8 mouse cellular contexts compared by ENCODE assay signal in genomic region chr10:118867896-118868600, GRCm38 (mm10). TPM values are rescaled to one million over a fixed set of nuclear protein-coding genes. Genes with fewer than 3 reads are reported as not detected.
DNase-seq lines count a peak whose midpoint lies in the region; ATAC-seq and TF ChIP-seq lines count a peak whose summit lies in the region.

No protein-coding gene starts in this region.

- H3K9ac ChIP-seq in embryonic facial prominence, embryonic 11.5 days (replicated peaks; ENCODE audit: low read length) = peak overlapping the region; percentile 99
- H3K9ac ChIP-seq in heart, embryonic 15.5 days = peak overlapping the region; percentile 100

- CTCF ChIA-PET in Patski (lab: Charles Lee) = interaction anchor here (0.8 to 1.6 kb wide), 3 partner anchors 10 to 211 kb away, joined by 3 to 4 read pairs (median 3); no protein-coding TSS in a partner anchor

- in situ Hi-C loops in Patski (cut with MboI; ENCODE audit: low pct_unique_long_range_greater_than_20kb) = loop anchor here (25.0 kb wide), 2 partner anchors 369 to 706 kb away; partner anchors contain the start of gene Cand1

- H3K4me3 ChIP-seq in embryonic facial prominence, embryonic 11.5 days (ENCODE audit: low read depth, low read length) = peak overlapping the region; percentile 94
- H3K4me3 ChIP-seq in heart, embryonic 15.5 days = peak overlapping the region; percentile 99
- H3K4me3 ChIP-seq in megakaryocyte, embryonic 14.5 days (replicated peaks) = peak overlapping the region; percentile 97

- DNase-seq in 416B (ENCODE audit: low read depth) = peak; percentile 21
- no peak for DNase-seq in Patski (ENCODE audit: low read depth, low spot score)
- peak; percentile 66 for DNase-seq in embryonic facial prominence, embryonic 11.5 days (ENCODE audit: low spot score)
- DNase-seq in kidney, postnatal 25 days = peak; percentile 54 to 69
- peak; percentile 21 for DNase-seq in skeletal muscle tissue, adult 2 months (ENCODE audit: low read depth, low spot score)
- DNase-seq in c-Kit-positive CD71-positive TER-119-positive erythroid progenitor cells, embryonic 14.5 days (ENCODE audit: low spot score) = no peak

- H3K4me1 ChIP-seq in embryonic facial prominence, embryonic 11.5 days (ENCODE audit: control insufficient read depth, insufficient read depth, low read length) = 0 out of 2 replicates have a peak, but pooled peaks cover 2% of the 10 kb centered on the region
- H3K4me1 ChIP-seq in heart, embryonic 15.5 days (replicated peaks) = peaks cover 37% of the 10 kb centered on the region
- H3K4me1 ChIP-seq in megakaryocyte, embryonic 14.5 days = peaks cover 54% of the 10 kb centered on the region

- H3K4me2 ChIP-seq in embryonic facial prominence, embryonic 11.5 days (ENCODE audit: low read depth, low read length) = peak overlapping the region; percentile 91
- H3K4me2 ChIP-seq in heart, embryonic 15.5 days = peak overlapping the region; percentile 65

- WGBS in embryonic facial prominence, embryonic 11.5 days = under 1% methylated on average over 47 of the region's 62 CpGs
- WGBS in heart, embryonic 15.5 days = under 1% methylated on average over 60 of the region's 62 CpGs

- TF ChIP-seq CTCF in Patski (IDR thresholded peaks at IDR 0.05) = no peak

- peak overlapping the region; percentile 93 for H3K27ac ChIP-seq in embryonic facial prominence, embryonic 11.5 days (replicated peaks; ENCODE audit: low read depth, low read length)
- peak overlapping the region; percentile 99 for H3K27ac ChIP-seq in heart, embryonic 15.5 days

- H3K9me3 ChIP-seq in embryonic facial prominence, embryonic 11.5 days (replicated peaks; ENCODE audit: control insufficient read depth, low read length) = no peaks in the 10 kb centered on the region
- H3K9me3 ChIP-seq in heart, embryonic 15.5 days (replicated peaks) = no peaks in the 10 kb centered on the region
- peaks cover 12% of the 10 kb centered on the region for H3K9me3 ChIP-seq in megakaryocyte, embryonic 14.5 days

- POLR2A ChIA-PET in Patski (lab: Charles Lee) = no interaction called here

- no peaks in the 10 kb centered on the region for H3K36me3 ChIP-seq in embryonic facial prominence, embryonic 11.5 days (replicated peaks; ENCODE audit: control insufficient read depth, insufficient read depth, low read depth, low read length)
- peaks cover 12% of the 10 kb centered on the region for H3K36me3 ChIP-seq in heart, embryonic 15.5 days
- peaks cover 35% of the 10 kb centered on the region for H3K36me3 ChIP-seq in megakaryocyte, embryonic 14.5 days (replicated peaks; ENCODE audit: low read length)

- ATAC-seq in Patski = peak; percentile 29
- peak; percentile 53 for ATAC-seq in embryonic facial prominence, embryonic 11.5 days (replicated peaks; ENCODE audit: insufficient number of reproducible peaks, low FRiP score, low TSS enrichment, low read depth)
- peak; percentile 16; the same call in 1 of the 2 replicates for ATAC-seq in heart, embryonic 15.5 days (replicated peaks; ENCODE audit: insufficient number of reproducible peaks, insufficient read depth, low FRiP score, low read depth)

- no peaks in the 10 kb centered on the region for H3K27me3 ChIP-seq in Patski
- H3K27me3 ChIP-seq in embryonic facial prominence, embryonic 11.5 days (ENCODE audit: control insufficient read depth, insufficient read depth, low read length) = no peaks in the 10 kb centered on the region
- H3K27me3 ChIP-seq in heart, embryonic 15.5 days = no peaks in the 10 kb centered on the region
- H3K27me3 ChIP-seq in megakaryocyte, embryonic 14.5 days (replicated peaks) = no peaks in the 10 kb centered on the region

RNA-seq across cellular contexts. Expression of gene Dyrk2, which starts 2.0 kb away (rescaled TPM):
- 19.7 TPM for polyA plus RNA-seq in Patski (2021)
- 10.7 and 12.1 TPM in 2 replicates for polyA plus RNA-seq in embryonic facial prominence, embryonic 11.5 days (2014; fragmentation: Nextera tagmentation; extraction: Ambion mirVana)
- 10.0 and 10.2 TPM in 2 replicates for polyA plus RNA-seq in heart, embryonic 15.5 days (2015; fragmentation: Nextera tagmentation; extraction: Ambion mirVana)
- 7.6 and 10.5 TPM in 2 replicates for polyA plus RNA-seq in megakaryocyte, embryonic 14.5 days (2012; ENCODE audit: insufficient read depth, low replicate concordance)

Comparison
In these comparisons a context has a peak if more than half of its experiments do, and no peak if none do; other contexts are left out.
1. DNase-seq: peak in 416B (single experiment), embryonic facial prominence, embryonic 11.5 days (single experiment), kidney, postnatal 25 days (2 of 2) and skeletal muscle tissue, adult 2 months (single experiment); none in Patski (single experiment) and c-Kit-positive CD71-positive TER-119-positive erythroid progenitor cells, embryonic 14.5 days (single experiment).
2. Peak in every context shown above with its lines, with median percentiles within 50 percentile points of each other: ATAC-seq and H3K4me3 ChIP-seq.